Mouse (Mus musculus) midbrain, embryonic 14.5 days (tissue): ENCODE measurements around the gene Pofut2. TPM values are rescaled to one million over a fixed set of nuclear protein-coding genes. Genes with fewer than 3 reads are reported as not detected.

Experiments used
- ATAC-seq: fragments of 200-750 bp; cut with Nextera tagmentation; 2 replicates; pipeline ENCODE4 v1.8.0; 2017; ENCODE audit warnings: moderate number of reproducible peaks, moderate library complexity; ENCODE audit not compliant: low FRiP score, low TSS enrichment
- DNase-seq: peaks from one replicate; pipeline ENCODE4 v3.0.0-alpha.2; 2015
- H3K27ac ChIP-seq: fragments of 300-500 bp; sonication (generic); replicated peaks from 2 replicates; pipeline ENCODE4 v1.5.1; 2014; ENCODE audit warnings: mild to moderate bottlenecking, low read depth, low read length, moderate library complexity
- H3K27me3 ChIP-seq: fragments of 300-500 bp; sonication (generic); 2 replicates; pipeline ENCODE4 v1.6.1; 2014; ENCODE audit warnings: low read length, control low read depth, mixed read lengths; ENCODE audit not compliant: control insufficient read depth, insufficient read depth
- H3K36me3 ChIP-seq: fragments of 300-500 bp; sonication (generic); 2 replicates; pipeline ENCODE4 v1.6.1; 2014; ENCODE audit warnings: low read length, control low read depth; ENCODE audit not compliant: control insufficient read depth, insufficient read depth
- H3K4me1 ChIP-seq: fragments of 300-500 bp; sonication (generic); 2 replicates; pipeline ENCODE4 v1.6.1; 2014; ENCODE audit warnings: mild to moderate bottlenecking, antibody characterized with exemption, low read length, control low read depth; ENCODE audit not compliant: control insufficient read depth, insufficient read depth
- H3K4me2 ChIP-seq: fragments of 300-500 bp; sonication (generic); 2 replicates; pipeline ENCODE4 v1.6.1; 2014; ENCODE audit warnings: mild to moderate bottlenecking, low read length, moderate library complexity
- H3K4me3 ChIP-seq: fragments of 300-500 bp; sonication (generic); replicated peaks from 2 replicates; pipeline ENCODE4 v1.5.1; 2014; ENCODE audit warnings: low read depth, low read length
- H3K9ac ChIP-seq: fragments of 300-500 bp; sonication (generic); replicated peaks from 2 replicates; pipeline ENCODE4 v1.6.1; 2014; ENCODE audit warnings: mild to moderate bottlenecking, low read length, moderate library complexity
- H3K9me3 ChIP-seq: fragments of 300-500 bp; sonication (generic); 2 replicates; pipeline ENCODE4 v1.6.1; 2016; ENCODE audit warnings: low read length, control low read depth, mixed read lengths; ENCODE audit not compliant: control insufficient read depth
- WGBS: fragments of 180-500 bp; shearing (Covaris S2); extraction: QIAGEN DNeasy Blood & Tissue Kit; methylation state at CpG from one replicate; pipeline ENCODE4 v1.1.7; 2014; 5-methylcytosine and 5-hydroxymethylcytosine counted together
- polyA plus RNA-seq: library from polyadenylated mRNA; unstranded; fragments of >200 nt; fragmentation: Nextera tagmentation; extraction: Ambion mirVana; gene quantifications from 2 replicates; pipeline ENCODE4 v1.2.1, GENCODE M21; 2014

The Pofut2 gene
- polyA plus RNA-seq, 1 experiment from 2014 or later = 52.0 TPM

- no peaks in the 10 kb centered on the region for H3K27me3 ChIP-seq
- DNase-seq (no peak), ATAC-seq (no peak)
- no peak overlapping the region for H3K27ac ChIP-seq
- H3K4me2 ChIP-seq = no peak overlapping the region
- H3K36me3 ChIP-seq = no peaks in the 10 kb centered on the region
- H3K9me3 ChIP-seq = no peaks in the 10 kb centered on the region
- no peaks in the 10 kb centered on the region for H3K4me1 ChIP-seq
- no peak overlapping the region for H3K4me3 ChIP-seq
- no peak overlapping the region for H3K9ac ChIP-seq
- 82% methylated on average over 2 of the region's 2 CpGs for WGBS
Measured at GRCm38 (mm10) chr10:77216313-77216712, 42.7 kb upstream of the Pofut2 start.

DNA sequence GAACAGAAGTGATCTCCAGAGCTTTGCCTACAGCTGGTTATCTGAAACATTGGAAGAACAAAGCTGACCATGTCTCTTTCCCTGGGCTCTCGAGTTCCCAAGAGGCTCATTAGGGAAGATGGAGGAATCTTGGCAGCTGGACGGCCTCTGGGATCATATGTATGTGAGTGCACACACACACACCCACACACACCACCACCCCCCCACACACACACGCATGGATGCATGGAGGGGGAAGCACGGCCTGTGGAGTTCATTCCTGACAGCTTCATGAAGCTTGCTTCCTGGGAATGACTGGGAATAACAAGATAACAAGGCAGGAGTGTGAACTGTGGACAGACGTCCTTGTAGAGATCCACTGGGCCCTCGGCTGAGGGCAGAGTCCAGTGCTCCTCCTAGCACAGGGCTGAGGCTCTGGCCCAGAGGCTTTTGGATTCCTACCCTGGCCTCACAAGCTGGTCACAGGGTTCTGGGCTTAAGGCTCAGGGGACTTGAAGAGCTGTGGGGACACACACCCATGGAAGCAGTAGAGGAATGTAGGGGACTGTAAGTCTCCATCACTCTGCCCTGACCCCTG lies 41.8 kb upstream of the Pofut2 start:
- Histone ChIP-seq H3K27ac (no peak overlapping the region), H3K4me3 (no peak overlapping the region), H3K4me1 (no peaks in the 10 kb centered on the region), H3K36me3 (no peaks in the 10 kb centered on the region), H3K9me3 (no peaks in the 10 kb centered on the region), H3K27me3 (no peaks in the 10 kb centered on the region), H3K4me2 (no peak overlapping the region), H3K9ac (no peak overlapping the region)
- DNase-seq = no peak
- ATAC-seq = no peak
- 83% methylated on average over 6 of the region's 6 CpGs for WGBS

GRCm38 (mm10) chr10:77218059-77218458 lies 41.0 kb upstream of the Pofut2 start:
- no peak overlapping the region for H3K27ac ChIP-seq
- no peaks in the 10 kb centered on the region for H3K36me3 ChIP-seq
- DNase-seq (no peak), ATAC-seq (no peak)
- no peaks in the 10 kb centered on the region for H3K4me1 ChIP-seq
- H3K9ac ChIP-seq = no peak overlapping the region
- no peak overlapping the region for H3K4me2 ChIP-seq
- 96% methylated on average over 4 of the region's 4 CpGs for WGBS
- H3K4me3 ChIP-seq = no peak overlapping the region
- H3K9me3 ChIP-seq = no peaks in the 10 kb centered on the region
- no peaks in the 10 kb centered on the region for H3K27me3 ChIP-seq

- Histone ChIP-seq H3K36me3 (no peaks in the 10 kb centered on the region), H3K4me1 (no peaks in the 10 kb centered on the region), H3K9ac (no peak overlapping the region), H3K4me3 (no peak overlapping the region), H3K27me3 (no peaks in the 10 kb centered on the region), H3K4me2 (no peak overlapping the region), H3K9me3 (no peaks in the 10 kb centered on the region), H3K27ac (no peak overlapping the region)
- no peak for DNase-seq
- ATAC-seq = no peak
- WGBS = 96% methylated on average over 12 of the region's 12 CpGs
Measured at GRCm38 (mm10) chr10:77219411-77220025, 39.5 kb upstream of the Pofut2 start.

DNA sequence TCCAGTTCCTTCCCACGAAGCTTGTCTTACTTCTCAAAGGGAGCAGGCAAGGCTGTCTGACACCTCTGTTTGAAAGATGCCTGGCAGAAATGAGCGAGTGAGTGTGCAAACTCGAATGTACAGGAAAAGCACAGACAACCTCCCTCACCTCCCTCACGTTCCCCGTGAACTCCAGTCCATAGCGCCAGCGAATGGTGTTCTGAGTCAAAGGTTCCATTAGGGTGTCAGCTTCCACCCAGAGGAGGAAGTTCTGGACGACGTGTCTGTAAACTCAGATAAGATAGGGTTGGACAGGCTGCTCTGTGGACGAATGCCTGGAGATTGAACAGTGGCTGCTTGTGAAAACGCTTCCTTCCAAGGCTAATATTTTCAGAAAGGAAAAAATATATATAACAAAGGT lies 37.9 kb upstream of the Pofut2 start:
- 85% methylated on average over 11 of the region's 11 CpGs for WGBS
- Histone ChIP-seq H3K27ac (no peak overlapping the region), H3K4me2 (no peak overlapping the region), H3K27me3 (no peaks in the 10 kb centered on the region), H3K9me3 (no peaks in the 10 kb centered on the region), H3K4me1 (no peaks in the 10 kb centered on the region), H3K4me3 (no peak overlapping the region), H3K36me3 (no peaks in the 10 kb centered on the region), H3K9ac (no peak overlapping the region)
- ATAC-seq = no peak
- DNase-seq = no peak

DNA sequence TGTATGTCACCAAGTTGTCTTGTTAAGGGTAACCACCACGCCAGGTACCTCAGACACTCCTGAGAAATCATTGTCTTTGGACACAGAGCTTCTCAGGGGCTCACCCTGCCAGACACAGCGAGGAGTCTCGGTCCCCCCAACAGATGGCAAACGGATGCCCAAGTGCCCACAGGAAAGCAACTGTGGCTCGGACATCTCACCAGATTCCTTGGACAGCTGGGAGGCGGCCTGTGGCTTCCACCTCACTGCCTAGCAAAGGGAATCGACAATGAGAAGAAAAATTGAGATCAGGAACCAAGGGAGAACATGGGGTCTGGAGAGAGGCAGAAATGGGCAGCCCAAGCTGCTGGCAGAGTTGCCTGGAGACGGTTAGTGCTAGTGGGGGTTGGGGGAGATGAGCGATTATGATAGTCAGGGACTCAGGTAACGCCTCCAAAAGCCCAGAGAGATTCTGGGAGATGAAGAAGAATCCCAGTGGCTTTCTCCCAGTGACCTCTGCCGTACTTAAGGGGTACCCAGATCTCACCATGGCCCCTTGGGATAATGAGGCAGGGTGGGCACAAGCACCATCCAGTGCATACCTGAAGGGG lies 36.0 kb upstream of the Pofut2 start:
- DNase-seq = no peak
- Histone ChIP-seq H3K4me1 (no peaks in the 10 kb centered on the region), H3K36me3 (no peaks in the 10 kb centered on the region)

DNA sequence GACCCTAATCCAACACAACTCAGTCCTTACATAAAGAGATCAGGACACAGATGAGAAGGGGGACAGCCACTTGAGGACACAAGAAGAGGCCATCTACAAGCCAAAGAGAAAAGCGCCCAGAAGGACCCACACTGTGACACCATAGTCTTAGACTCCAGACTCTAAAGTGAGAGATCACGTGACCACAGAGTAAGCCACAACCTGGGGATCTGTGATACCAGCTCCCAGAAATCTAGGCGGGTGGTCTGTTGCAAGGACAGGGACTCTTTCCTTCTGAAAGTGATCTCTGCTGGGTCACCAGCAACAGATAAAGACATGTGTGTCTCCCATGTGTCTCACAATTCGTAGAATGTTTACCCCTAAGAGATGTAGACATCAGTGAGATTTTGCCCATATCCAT lies 34.6 kb upstream of the Pofut2 start:
- Histone ChIP-seq H3K9ac (no peak overlapping the region), H3K4me1 (no peaks in the 10 kb centered on the region), H3K9me3 (no peaks in the 10 kb centered on the region), H3K27ac (no peak overlapping the region), H3K36me3 (no peaks in the 10 kb centered on the region), H3K27me3 (no peaks in the 10 kb centered on the region), H3K4me2 (no peak overlapping the region), H3K4me3 (no peak overlapping the region)
- 87% methylated on average over 4 of the region's 4 CpGs for WGBS
- no peak for DNase-seq
- no peak for ATAC-seq

More for the DNA sequence above, 36.0 kb upstream of the Pofut2 start:
- H3K9me3 ChIP-seq = no peaks in the 10 kb centered on the region
- no peak overlapping the region for H3K4me3 ChIP-seq
- H3K27ac ChIP-seq = no peak overlapping the region
- WGBS = 88% methylated on average over 11 of the region's 11 CpGs
- H3K27me3 ChIP-seq = no peaks in the 10 kb centered on the region
- no peak overlapping the region for H3K4me2 ChIP-seq
- no peak overlapping the region for H3K9ac ChIP-seq
- no peak for ATAC-seq

DNA sequence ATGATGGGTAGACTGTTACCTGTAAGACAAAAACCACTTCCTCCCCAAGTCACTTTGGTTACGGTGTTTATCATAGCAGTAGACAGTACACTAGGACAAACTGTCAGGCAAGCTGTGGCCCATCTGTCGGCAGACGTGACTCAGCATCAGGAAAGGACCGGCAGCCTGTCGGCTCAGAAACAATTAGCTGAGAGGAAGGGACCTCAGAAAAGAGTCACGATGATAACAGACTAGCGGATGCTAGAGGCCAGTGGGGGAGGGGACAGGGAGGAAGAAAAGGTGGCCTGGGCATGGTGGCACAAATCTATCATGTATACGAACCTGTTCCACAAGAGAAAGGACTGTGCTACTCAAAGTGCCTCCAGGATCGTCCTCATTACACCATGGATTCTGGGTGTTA lies 33.6 kb upstream of the Pofut2 start:
- ATAC-seq = no peak
- no peak for DNase-seq
- WGBS = 85% methylated on average over 9 of the region's 9 CpGs

More for the DNA sequence above, 33.6 kb upstream of the Pofut2 start:
- no peaks in the 10 kb centered on the region for H3K36me3 ChIP-seq
- no peaks in the 10 kb centered on the region for H3K4me1 ChIP-seq
- no peaks in the 10 kb centered on the region for H3K27me3 ChIP-seq
- no peak overlapping the region for H3K4me3 ChIP-seq
- H3K4me2 ChIP-seq = no peak overlapping the region
- no peak overlapping the region for H3K9ac ChIP-seq
- H3K9me3 ChIP-seq = no peaks in the 10 kb centered on the region
- H3K27ac ChIP-seq = no peak overlapping the region
